Mouse (Mus musculus) forebrain, embryonic 14.5 days (tissue): ENCODE results near the gene Lrrc10b. TPM values are rescaled to one million over a fixed set of nuclear protein-coding genes. Genes with fewer than 3 reads are reported as not detected.
A peak's percentile ranks its signal among the peaks of the same experiment; 100 is the strongest.

Experiments
- ATAC-seq: fragments of 200-750 bp; cut with Nextera tagmentation; 2 replicates; pipeline ENCODE4 v1.8.0; 2017; ENCODE audit warnings: mild to moderate bottlenecking, moderate library complexity
- DNase-seq: peaks from one replicate; pipeline ENCODE4 v3.0.0-alpha.2; 2015; ENCODE audit warnings: low spot score
- H3K27ac ChIP-seq: fragments of 300-500 bp; sonication (generic); 2 replicates; pipeline ENCODE4 v1.5.1; 2014; ENCODE audit warnings: low read depth, mild to moderate bottlenecking, control low read depth, low read length, moderate library complexity
- H3K27me3 ChIP-seq: fragments of 300-500 bp; sonication (generic); replicated peaks from 2 replicates; pipeline ENCODE4 v1.6.1; 2014; ENCODE audit warnings: low read length, control low read depth, mixed read lengths; ENCODE audit not compliant: control insufficient read depth, insufficient read depth
- H3K36me3 ChIP-seq: fragments of 300-500 bp; sonication (generic); 2 replicates; pipeline ENCODE4 v1.6.1; 2014; ENCODE audit warnings: low read length, control low read depth; ENCODE audit not compliant: control insufficient read depth, insufficient read depth
- H3K4me1 ChIP-seq: fragments of 300-500 bp; sonication (generic); 2 replicates; pipeline ENCODE4 v1.6.1; 2014; ENCODE audit warnings: antibody characterized with exemption, low read length, control low read depth; ENCODE audit not compliant: control insufficient read depth, insufficient read depth
- H3K4me2 ChIP-seq: fragments of 300-500 bp; sonication (generic); 2 replicates; pipeline ENCODE4 v1.6.1; 2014; ENCODE audit warnings: mild to moderate bottlenecking, control low read depth, low read length
- H3K4me3 ChIP-seq: fragments of 300-500 bp; sonication (generic); 2 replicates; pipeline ENCODE4 v1.5.1; 2014; ENCODE audit warnings: low read depth, low read length, control low read depth
- H3K9ac ChIP-seq: fragments of 300-500 bp; sonication (generic); 2 replicates; pipeline ENCODE4 v1.6.1; 2014; ENCODE audit warnings: mild to moderate bottlenecking, low read length, control low read depth, moderate library complexity
- H3K9me3 ChIP-seq: fragments of 300-500 bp; sonication (generic); replicated peaks from 2 replicates; pipeline ENCODE4 v1.6.1; 2016; ENCODE audit warnings: low read length, control low read depth, mixed read lengths; ENCODE audit not compliant: control insufficient read depth
- whole genome bisulfite sequencing: fragments of 180-500 bp; shearing (Covaris S2); extraction: QIAGEN DNeasy Blood & Tissue Kit; methylation state at CpG from one replicate; pipeline ENCODE4 v1.1.7; 2014; 5-methylcytosine and 5-hydroxymethylcytosine counted together
- polyA plus RNA-seq: library from polyadenylated mRNA; unstranded; fragments of >200 nt; fragmentation: Nextera tagmentation; extraction: Ambion mirVana; gene quantifications from 2 replicates; pipeline ENCODE4 v1.2.1, GENCODE M21; 2014

The Lrrc10b gene
- polyA plus RNA-seq, 1 experiment from 2014 or later = 0.76 TPM

GRCm38 (mm10) chr19:10425484-10426270, 31.6 kb downstream of the Lrrc10b start:
- DNase-seq (no peak), ATAC-seq (no peak)
- H3K27ac ChIP-seq = no peak overlapping the region

GRCm38 (mm10) chr19:10424751-10425150, 32.5 kb downstream of the Lrrc10b start:
- ATAC-seq (no peak), DNase-seq (no peak)
- 0 out of 2 replicates have a peak, but pooled peaks cover 4% of the 10 kb centered on the region for H3K27me3 ChIP-seq
- H3K4me2 ChIP-seq = no peak overlapping the region
- 32% methylated on average over 1 of the region's 1 CpGs for WGBS
- H3K4me1 ChIP-seq = peaks cover 9% of the 10 kb centered on the region
- H3K9me3 ChIP-seq = no peaks in the 10 kb centered on the region
- no peak overlapping the region for H3K27ac ChIP-seq
- no peak overlapping the region for H3K9ac ChIP-seq
- no peaks in the 10 kb centered on the region; the same call in 1 of the 2 replicates for H3K36me3 ChIP-seq
- no peak overlapping the region for H3K4me3 ChIP-seq

More at GRCm38 (mm10) chr19:10425484-10426270, 31.6 kb downstream of the Lrrc10b start:
- 51% methylated on average over 13 of the region's 13 CpGs for WGBS
- Histone ChIP-seq H3K27me3 (0 out of 2 replicates have a peak, but pooled peaks cover 4% of the 10 kb centered on the region), H3K9me3 (no peaks in the 10 kb centered on the region), H3K9ac (0 out of 2 replicates have a peak overlapping the region, but pooled peaks have one; percentile 17), H3K4me3 (no peak overlapping the region), H3K4me1 (peaks cover 9% of the 10 kb centered on the region), H3K36me3 (no peaks in the 10 kb centered on the region; the same call in 1 of the 2 replicates), H3K4me2 (no peak overlapping the region)

GRCm38 (mm10) chr19:10421986-10422976, 35.0 kb downstream of the Lrrc10b start:
- DNase-seq = no peak
- Histone ChIP-seq H3K27ac (no peak overlapping the region), H3K4me1 (peaks cover 9% of the 10 kb centered on the region), H3K4me2 (peak overlapping the region; percentile 50), H3K36me3 (no peaks in the 10 kb centered on the region; the same call in 1 of the 2 replicates), H3K9ac (peak overlapping the region; percentile 47), H3K4me3 (peak overlapping the region; percentile 16), H3K27me3 (0 out of 2 replicates have a peak, but pooled peaks cover 4% of the 10 kb centered on the region), H3K9me3 (no peaks in the 10 kb centered on the region)
- 5% methylated on average over 53 of the region's 53 CpGs for WGBS
- ATAC-seq = peak; percentile 30

- no peak for DNase-seq
- Histone ChIP-seq H3K4me1 (peaks cover 12% of the 10 kb centered on the region; the same call in 1 of the 2 replicates), H3K9me3 (no peaks in the 10 kb centered on the region), H3K4me2 (no peak overlapping the region), H3K27me3 (0 out of 2 replicates have a peak, but pooled peaks cover 4% of the 10 kb centered on the region), H3K9ac (no peak overlapping the region), H3K4me3 (no peak overlapping the region), H3K36me3 (no peaks in the 10 kb centered on the region), H3K27ac (no peak overlapping the region)
- ATAC-seq = no peak
- WGBS = 60% methylated on average over 12 of the region's 12 CpGs
Measured at GRCm38 (mm10) chr19:10417436-10417835, 39.8 kb downstream of the Lrrc10b start.

- peaks cover 8% of the 10 kb centered on the region; the same call in 1 of the 2 replicates for H3K4me1 ChIP-seq
- H3K9ac ChIP-seq = no peak overlapping the region
- DNase-seq = no peak
- 56% methylated on average over 8 of the region's 8 CpGs for WGBS
- H3K4me2 ChIP-seq = no peak overlapping the region
- no peak overlapping the region for H3K4me3 ChIP-seq
- H3K27ac ChIP-seq = no peak overlapping the region
- H3K9me3 ChIP-seq = no peaks in the 10 kb centered on the region
- no peak for ATAC-seq
- H3K36me3 ChIP-seq = no peaks in the 10 kb centered on the region
- H3K27me3 ChIP-seq = 0 out of 2 replicates have a peak, but pooled peaks cover 4% of the 10 kb centered on the region
Measured at GRCm38 (mm10) chr19:10416889-10417288, 40.4 kb downstream of the Lrrc10b start.

GRCm38 (mm10) chr19:10415508-10415907, 41.8 kb downstream of the Lrrc10b start:
- H3K9ac ChIP-seq = no peak overlapping the region
- H3K4me2 ChIP-seq = no peak overlapping the region
- H3K4me3 ChIP-seq = no peak overlapping the region
- WGBS = 75% methylated on average over 5 of the region's 5 CpGs
- no peak for DNase-seq
- H3K27me3 ChIP-seq = no peaks in the 10 kb centered on the region
- H3K9me3 ChIP-seq = no peaks in the 10 kb centered on the region
- ATAC-seq = no peak
- H3K27ac ChIP-seq = no peak overlapping the region
- H3K36me3 ChIP-seq = no peaks in the 10 kb centered on the region
- peaks cover 8% of the 10 kb centered on the region; the same call in 1 of the 2 replicates for H3K4me1 ChIP-seq

GRCm38 (mm10) chr19:10413701-10414242, 43.5 kb downstream of the Lrrc10b start:
- Histone ChIP-seq H3K4me3 (peak overlapping the region; percentile 21; the same call in 1 of the 2 replicates), H3K27ac (peak overlapping the region; percentile 79), H3K4me1 (peaks cover 8% of the 10 kb centered on the region; the same call in 1 of the 2 replicates), H3K27me3 (no peaks in the 10 kb centered on the region), H3K36me3 (no peaks in the 10 kb centered on the region), H3K4me2 (peak overlapping the region; percentile 58), H3K9ac (peak overlapping the region; percentile 52), H3K9me3 (no peaks in the 10 kb centered on the region)
- peak; percentile 90 for ATAC-seq
- peak; percentile 95 for DNase-seq
- WGBS = 1% methylated on average over 19 of the region's 19 CpGs
